Mouse (Mus musculus): Measurements from ENCODE around the gene Vcl.

Gene Vcl

DNA sequence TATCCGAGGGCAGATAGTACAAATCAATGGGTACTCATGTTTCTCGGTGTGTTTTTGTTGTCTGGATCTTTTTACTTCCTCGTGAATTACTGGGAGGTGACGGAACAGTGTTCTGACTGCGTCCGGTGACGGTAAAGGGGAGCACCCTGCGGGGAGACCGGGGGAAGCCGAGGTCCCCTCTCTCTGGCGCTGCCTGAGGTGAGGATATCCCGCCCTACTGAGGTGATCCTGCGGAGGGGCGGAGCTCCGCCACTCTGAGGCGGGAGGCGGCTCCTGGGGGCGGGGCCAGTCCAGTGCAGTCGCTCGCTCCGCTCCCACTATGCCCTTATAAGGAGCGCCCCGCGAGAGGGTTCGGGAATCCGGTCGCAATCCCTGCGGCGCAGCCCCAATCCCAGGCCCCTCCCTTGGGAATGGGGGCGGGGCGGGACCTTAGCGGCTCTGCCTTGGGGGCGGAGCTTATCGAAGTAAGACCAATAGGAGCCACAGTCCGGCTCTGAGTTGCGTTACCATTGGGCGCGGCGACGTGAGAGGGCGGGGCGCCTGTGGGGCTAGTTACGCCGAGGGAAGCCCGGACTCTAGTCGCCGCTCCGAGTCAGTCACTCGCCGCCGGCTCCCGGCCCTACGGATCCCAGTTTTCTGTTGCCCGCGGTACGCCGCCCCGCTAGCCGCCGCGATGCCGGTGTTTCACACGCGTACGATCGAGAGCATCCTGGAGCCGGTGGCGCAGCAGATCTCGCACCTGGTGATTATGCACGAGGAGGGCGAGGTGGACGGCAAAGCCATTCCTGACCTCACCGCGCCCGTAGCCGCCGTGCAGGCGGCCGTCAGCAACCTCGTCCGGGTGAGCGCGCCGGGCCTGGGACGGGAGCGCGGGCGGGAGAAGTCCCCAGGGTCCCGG is at the start of gene Vcl:
Gene Vcl (plus strand): TSS at position 551 of the 898 bp plus-strand sequence.
- DNase-seq (ENCODE audit: low read depth, low spot score) = peak; percentile 99

GRCm38 (mm10) chr14:20884691-20885090 is 44.5 kb upstream of the Vcl start:
- DNase-seq (ENCODE audit: low read depth, low spot score) = no peak

- peak; percentile 49 for DNase-seq (ENCODE audit: low read depth, low spot score)
These were observed 43.9 kb upstream of the Vcl start for GRCm38 (mm10) chr14:20885091-20885888.

- no peak for DNase-seq (ENCODE audit: low read depth, low spot score)
These were observed 42.9 kb upstream of the Vcl start for GRCm38 (mm10) chr14:20886266-20886665.

GRCm38 (mm10) chr14:20887541-20888085 is 41.6 kb upstream of the Vcl start:
- DNase-seq (ENCODE audit: low read depth, low spot score) = no peak

DNA sequence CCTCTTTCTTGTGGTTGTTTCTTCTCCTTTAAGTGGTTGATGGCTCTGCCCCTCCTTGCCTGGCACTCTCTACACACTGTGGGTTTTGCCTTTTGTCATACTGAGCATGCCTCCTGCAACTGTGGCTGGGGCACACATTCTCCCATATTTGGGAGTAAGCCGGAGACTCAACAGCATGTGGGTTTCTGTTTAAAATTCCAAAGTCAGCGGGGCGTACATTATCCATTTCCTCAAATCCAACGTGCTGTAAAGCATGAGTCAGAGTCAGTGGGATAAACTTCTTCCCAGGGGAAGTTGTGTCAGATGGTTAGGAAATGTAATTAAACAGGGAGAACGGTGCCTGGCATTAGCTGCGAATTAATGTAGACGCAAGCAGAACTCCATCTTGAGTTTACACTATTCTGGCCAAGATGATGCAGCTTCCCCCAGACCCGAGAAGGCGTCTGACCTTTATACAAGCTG is 37.2 kb upstream of the Vcl start:
- DNase-seq (ENCODE audit: low read depth, low spot score) = peak; percentile 91

GRCm38 (mm10) chr14:20893815-20894214 is 35.4 kb upstream of the Vcl start:
- no peak for DNase-seq (ENCODE audit: low read depth, low spot score)

DNA sequence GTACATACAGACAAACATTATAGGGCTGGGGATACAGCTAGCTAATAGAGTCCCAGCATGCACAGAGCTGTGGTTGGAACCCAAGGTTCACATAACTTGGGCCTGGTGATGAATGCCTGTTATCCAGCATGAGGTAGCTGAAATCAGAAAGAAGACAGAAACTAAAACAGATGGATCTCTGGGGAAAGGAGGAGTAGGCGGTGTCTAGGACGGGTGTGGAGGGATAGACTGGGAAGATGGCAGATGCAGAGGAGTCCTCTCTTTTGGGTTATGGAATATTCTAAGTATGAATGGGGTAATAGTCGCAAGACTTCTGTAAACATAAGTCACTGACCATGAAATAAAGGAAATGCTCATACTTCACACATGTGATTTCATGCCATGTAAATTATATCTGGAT is 27.9 kb upstream of the Vcl start:
- DNase-seq (ENCODE audit: low read depth, low spot score) = peak; percentile 65

DNA sequence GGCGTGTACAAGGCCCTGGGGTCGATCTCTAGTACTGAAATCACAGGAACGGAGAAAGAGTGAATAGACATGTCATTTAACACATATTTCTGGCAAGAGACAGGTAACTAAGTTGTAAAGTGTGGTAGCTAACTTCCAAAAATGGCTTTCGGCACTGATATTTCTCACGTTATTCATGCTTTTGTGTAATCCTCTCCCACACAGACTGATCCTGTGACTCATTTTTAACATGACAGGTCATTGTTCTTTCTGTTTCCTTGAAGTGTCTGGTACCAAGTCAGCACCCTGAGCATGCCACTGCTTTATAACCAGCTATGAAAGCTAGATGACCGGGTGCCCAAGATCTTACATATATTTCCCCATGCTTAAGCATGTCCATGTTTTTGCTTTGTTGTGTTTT is 26.1 kb upstream of the Vcl start:
- DNase-seq (ENCODE audit: low read depth, low spot score) = peak; percentile 6

- DNase-seq (ENCODE audit: low read depth, low spot score) = no peak
These were observed 17.4 kb upstream of the Vcl start for GRCm38 (mm10) chr14:20911811-20912210.

DNA sequence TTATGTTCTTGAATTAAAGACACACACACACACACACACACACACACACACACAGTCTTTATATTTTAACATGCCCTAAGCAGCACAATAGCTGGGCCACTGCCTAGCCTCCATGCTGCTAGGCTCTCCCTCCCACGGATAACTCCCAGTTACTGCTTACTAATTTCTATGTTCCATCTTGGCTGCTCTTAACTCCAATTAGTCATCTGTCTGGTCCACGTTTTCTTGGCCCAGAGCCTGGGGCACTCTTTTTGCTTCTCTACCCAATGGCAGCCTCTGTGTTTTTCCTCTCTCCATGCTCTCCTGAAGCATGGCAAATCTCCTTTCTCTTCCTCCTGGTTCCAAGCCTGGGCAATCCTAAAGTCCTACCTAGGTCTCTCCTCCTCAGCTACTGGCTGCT is 14.8 kb upstream of the Vcl start:
- DNase-seq (ENCODE audit: low read depth, low spot score) = peak; percentile 89

DNA sequence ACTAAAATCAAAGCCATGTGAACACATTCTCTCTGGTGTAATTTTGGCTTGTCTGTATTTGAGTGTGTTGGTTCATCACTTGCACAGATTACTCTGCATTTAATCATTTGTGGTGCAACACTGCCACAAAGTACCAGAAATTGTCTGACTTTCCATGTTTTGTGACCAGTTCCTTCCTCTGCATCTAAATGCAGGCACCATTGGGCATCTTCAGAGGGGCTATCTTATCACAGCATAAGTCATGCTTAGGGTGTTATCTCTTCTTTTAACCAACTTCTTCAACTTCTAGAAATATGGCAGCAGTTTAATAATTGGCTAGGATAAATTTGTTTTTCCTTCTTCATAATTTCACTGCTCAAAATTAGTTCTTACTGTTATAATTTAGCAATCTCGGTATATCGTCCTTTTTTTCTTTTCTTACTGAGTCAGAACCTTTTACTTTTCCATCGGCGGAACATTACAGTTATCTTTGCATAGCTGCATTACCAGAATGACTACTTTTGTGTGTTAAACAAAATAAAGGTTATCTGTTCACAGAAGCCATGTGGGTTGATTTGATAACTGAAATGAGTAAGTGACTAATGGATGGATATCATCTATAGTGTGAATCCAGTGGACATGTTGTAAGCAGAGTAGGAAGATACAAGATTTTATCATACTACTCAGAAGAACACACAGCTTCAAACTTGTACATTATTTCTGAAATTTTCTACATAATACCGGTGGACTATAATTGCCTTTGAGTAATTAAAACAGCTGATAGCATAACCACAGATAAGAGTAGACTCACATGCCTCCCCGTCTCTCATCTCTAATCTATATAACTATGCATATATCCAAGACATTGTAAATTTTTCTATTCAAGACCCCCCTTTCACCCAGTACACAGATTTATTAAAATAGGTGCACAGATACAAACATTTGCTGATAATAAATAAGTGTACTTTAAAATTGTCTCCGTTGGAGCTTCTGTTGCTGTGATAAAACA is 12.3 kb upstream of the Vcl start:
- DNase-seq (ENCODE audit: low read depth, low spot score) = no peak

DNA sequence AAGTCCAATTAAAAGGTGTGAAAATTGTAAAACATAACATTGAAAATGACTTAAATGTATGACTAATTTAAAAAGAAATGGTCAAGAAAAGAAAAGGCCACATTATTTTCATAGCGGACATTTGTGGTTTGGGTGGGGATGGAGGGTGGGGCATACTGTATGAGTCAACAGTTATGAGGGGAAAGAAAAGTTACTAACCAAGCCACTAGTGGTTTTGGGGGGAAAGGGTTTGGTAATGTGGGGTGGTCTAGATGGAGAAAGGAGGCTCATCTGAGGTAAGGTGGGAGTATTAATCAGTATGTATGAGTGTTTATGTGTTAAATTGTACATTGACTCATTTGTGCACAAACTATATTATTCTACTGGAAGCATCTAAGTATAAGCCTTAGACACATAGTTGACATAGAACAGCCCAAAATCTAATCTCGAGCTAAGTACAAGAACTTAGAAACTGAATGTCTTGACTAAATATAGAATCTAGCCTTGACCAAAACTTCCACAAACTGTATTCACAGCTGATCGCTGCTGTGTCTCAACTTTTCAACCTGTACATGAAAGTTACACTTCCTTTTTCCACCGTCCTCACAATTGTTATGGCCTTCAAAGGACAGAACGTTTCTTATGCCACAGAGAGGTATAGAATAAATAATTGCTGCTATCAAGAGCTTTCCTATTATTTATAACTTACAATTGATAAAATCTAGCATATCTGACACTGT is 5.0 kb upstream of the Vcl start:
- no peak for DNase-seq (ENCODE audit: low read depth, low spot score)

DNA sequence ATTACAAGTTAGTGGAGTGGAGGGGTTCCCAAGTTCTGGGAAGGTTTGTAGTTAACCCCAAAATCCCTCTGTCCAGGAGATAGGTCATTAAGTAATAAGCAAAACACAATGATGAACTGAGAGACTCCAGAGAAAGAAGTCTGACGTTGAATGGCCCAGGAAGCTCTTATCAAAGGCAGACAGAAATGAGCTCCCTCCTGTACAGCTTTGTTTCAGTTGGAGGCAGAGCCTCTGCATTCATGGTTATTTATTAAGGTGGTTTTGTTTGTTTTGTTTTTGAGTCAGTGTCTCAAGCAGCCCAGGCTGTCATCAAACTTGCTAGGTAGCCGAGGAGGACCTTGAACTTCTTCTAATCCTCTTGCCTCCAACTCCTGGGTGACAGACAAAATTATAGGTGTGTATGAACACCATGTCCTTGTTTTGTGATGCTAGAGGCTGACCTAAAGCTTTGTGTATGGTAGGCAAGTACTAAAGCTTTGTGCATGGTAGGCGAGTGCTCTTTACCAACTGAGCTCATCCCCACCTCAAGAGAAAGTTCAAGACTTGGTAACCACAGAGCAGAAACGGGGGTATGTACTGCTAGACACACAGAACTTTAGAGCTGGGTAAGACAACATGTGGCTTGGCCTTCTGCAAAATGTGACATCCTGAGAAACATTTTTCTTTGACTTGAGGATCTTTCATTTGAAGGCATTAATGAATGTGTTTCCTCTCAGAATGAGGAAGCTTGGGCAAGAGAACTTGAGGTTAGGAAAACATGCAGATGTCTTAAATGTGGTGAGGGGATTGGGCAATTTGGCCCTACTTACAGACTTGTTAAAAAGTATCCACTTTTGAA is 1.5 kb upstream of the Vcl start:
- no peak for DNase-seq (ENCODE audit: low read depth, low spot score)

DNA sequence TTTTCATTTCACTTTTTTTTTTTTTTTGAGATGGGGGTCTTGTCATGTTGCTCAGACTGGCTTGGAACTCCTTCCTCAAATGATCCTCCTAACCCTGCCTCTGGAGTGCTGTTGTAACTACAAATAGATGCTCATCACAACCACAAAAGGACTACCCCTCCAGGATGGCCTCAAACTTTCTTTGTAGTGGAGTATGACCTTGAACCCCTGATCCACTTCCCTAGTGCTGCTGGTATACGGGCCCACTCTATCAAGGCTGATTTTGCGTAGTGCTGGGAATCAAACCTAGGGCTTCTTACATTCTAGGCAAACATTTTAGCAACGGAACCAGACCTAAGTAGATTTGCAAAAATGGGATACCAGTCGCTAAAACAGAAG is 901 bp upstream of the Vcl start:
- DNase-seq (ENCODE audit: low read depth, low spot score) = peak; percentile 4

GRCm38 (mm10) chr14:20929814-20930434 is 726 bp downstream of the Vcl start:
- DNase-seq (ENCODE audit: low read depth, low spot score) = peak; percentile 61

GRCm38 (mm10) chr14:20930481-20931391 is 1.5 kb downstream of the Vcl start:
- peak; percentile 23 for DNase-seq (ENCODE audit: low read depth, low spot score)

DNA sequence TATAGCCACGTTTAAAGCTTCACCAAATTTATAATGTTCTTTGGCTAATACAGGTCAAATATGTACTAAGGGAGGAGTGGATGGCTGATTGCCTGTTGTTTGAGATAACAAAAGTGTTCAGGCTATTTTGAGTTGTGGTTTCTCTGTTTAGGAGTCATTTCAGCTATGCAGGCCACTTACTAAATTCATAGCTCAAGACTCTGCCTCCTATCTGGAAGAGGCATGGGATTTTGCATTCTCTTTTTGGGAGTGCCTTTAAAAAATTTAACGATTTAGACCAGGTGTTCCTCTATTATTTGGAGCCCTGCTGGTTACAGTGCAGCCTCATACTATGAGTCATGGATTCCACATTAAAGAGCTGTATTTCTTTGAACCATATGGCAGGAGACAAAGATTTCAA is 9.2 kb downstream of the Vcl start:
- DNase-seq (ENCODE audit: low read depth, low spot score) = peak; percentile 60
